Mouse (Mus musculus): ENCODE results near the gene Olfr1065. TPM values are rescaled to one million over a fixed set of nuclear protein-coding genes. Genes with fewer than 3 reads are reported as not detected.
"Not testable (repeated sequence)": the region's sequence is repeated elsewhere in the genome, so short reads cannot be mapped to it uniquely, and the experiment has no call there.

Olfr1065 gene
- polyA plus RNA-seq (2015; fragmentation: Nextera tagmentation; extraction: Ambion mirVana), result not detected in 2 replicates

- H3K36me3 ChIP-seq; H3K9me3 ChIP-seq; H3K9ac ChIP-seq; ATAC-seq (ENCODE audit: low read depth); H3K4me1 ChIP-seq (replicated peaks); H3K4me2 ChIP-seq; H3K27ac ChIP-seq (replicated peaks); H3K27me3 ChIP-seq; H3K4me3 ChIP-seq: not testable (repeated sequence)
- WGBS, result 60% methylated on average over 1 of the region's 1 CpGs
Measured at GRCm38 (mm10) chr2:86450491-86450890, at the start of gene Olfr1065. TSS of gene Olfr1065 (minus strand) at chr2:86450591.

- Histone ChIP-seq H3K9me3 (no peaks in the 10 kb centered on the region), H3K27me3 (no peaks in the 10 kb centered on the region), H3K9ac (no peak within 1 kb of the TSS), H3K36me3 (no peaks in the 10 kb centered on the region), H3K4me1 (replicated peaks) (no peaks in the 10 kb centered on the region), H3K27ac (replicated peaks) (no peak within 1 kb of the TSS), H3K4me2 (no peak within 1 kb of the TSS), H3K4me3 (no peak within 1 kb of the TSS)
- 55% methylated on average over 1 of the region's 1 CpGs for WGBS
- no peak for ATAC-seq (ENCODE audit: low read depth)
Measured at GRCm38 (mm10) chr2:86487286-86487685, 36.9 kb upstream of the Olfr1065 start, which contains the start of gene Olfr228. TSS of gene Olfr228 (minus strand) at chr2:86487386.

- H3K4me3 ChIP-seq, result no peak overlapping the region
- H3K36me3 ChIP-seq, result no peaks in the 10 kb centered on the region
- H3K27ac ChIP-seq (replicated peaks), result no peak overlapping the region
- 44% methylated on average over 10 of the region's 10 CpGs for WGBS
- H3K9me3 ChIP-seq, result no peaks in the 10 kb centered on the region
- no peak overlapping the region for H3K9ac ChIP-seq
- H3K4me2 ChIP-seq, result no peak overlapping the region
- H3K4me1 ChIP-seq (replicated peaks), result no peaks in the 10 kb centered on the region
- no peaks in the 10 kb centered on the region for H3K27me3 ChIP-seq
- no peak for ATAC-seq (ENCODE audit: low read depth)
Measured at GRCm38 (mm10) chr2:86464442-86465109, 14.2 kb upstream of the Olfr1065 start.

- no peaks in the 10 kb centered on the region for H3K9me3 ChIP-seq
Measured at GRCm38 (mm10) chr2:86460434-86460833, 10.0 kb upstream of the Olfr1065 start.

DNA sequence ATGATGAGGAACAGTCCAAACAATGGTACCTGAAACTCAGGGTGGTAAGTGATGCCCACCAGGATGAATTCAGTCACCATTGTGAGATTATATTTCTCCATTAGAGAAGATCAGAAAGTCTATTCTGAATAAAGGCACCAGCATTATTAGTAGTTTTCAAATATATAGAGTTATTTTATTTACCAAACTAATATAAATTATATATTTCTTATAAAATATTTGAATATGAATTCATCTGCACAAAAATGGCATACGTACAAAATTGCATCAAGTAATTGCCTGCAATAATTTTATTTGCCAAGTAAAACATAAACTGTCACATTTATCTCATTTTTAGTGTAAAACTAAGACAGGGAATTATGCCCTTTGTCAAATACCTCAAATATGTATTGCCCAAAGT is 5.8 kb upstream of the Olfr1065 start, which contains the start of gene Olfr1066:
Olfr1066 (minus strand) TSS at position 101 of the 400 bp plus-strand sequence.
- 83% methylated on average over 1 of the region's 1 CpGs for WGBS
- Histone ChIP-seq H3K9me3 (no peaks in the 10 kb centered on the region), H3K4me3 (no peak within 1 kb of the TSS), H3K9ac (no peak within 1 kb of the TSS), H3K27ac (replicated peaks) (no peak within 1 kb of the TSS), H3K36me3 (no peaks in the 10 kb centered on the region), H3K4me1 (replicated peaks) (no peaks in the 10 kb centered on the region), H3K4me2 (no peak within 1 kb of the TSS), H3K27me3 (no peaks in the 10 kb centered on the region)
- no peak for ATAC-seq (ENCODE audit: low read depth)

More at GRCm38 (mm10) chr2:86460434-86460833, 10.0 kb upstream of the Olfr1065 start:
- Histone ChIP-seq H3K4me3 (no peak overlapping the region), H3K27me3 (no peaks in the 10 kb centered on the region), H3K4me2 (no peak overlapping the region), H3K9ac (no peak overlapping the region), H3K27ac (replicated peaks) (no peak overlapping the region), H3K36me3 (no peaks in the 10 kb centered on the region), H3K4me1 (replicated peaks) (no peaks in the 10 kb centered on the region)
- WGBS, result 85% methylated on average over 1 of the region's 1 CpGs
- ATAC-seq (ENCODE audit: low read depth), result no peak

- not testable (repeated sequence) for H3K4me3 ChIP-seq; H3K9me3 ChIP-seq; H3K36me3 ChIP-seq; H3K4me1 ChIP-seq (replicated peaks); H3K27ac ChIP-seq (replicated peaks); H3K9ac ChIP-seq; H3K27me3 ChIP-seq; H3K4me2 ChIP-seq; ATAC-seq (ENCODE audit: low read depth)
- WGBS, result 65% methylated on average over 1 of the region's 1 CpGs
Measured at GRCm38 (mm10) chr2:86442101-86442500, 8.3 kb downstream of the Olfr1065 start.

- H3K4me3 ChIP-seq; ATAC-seq (ENCODE audit: low read depth); H3K9me3 ChIP-seq; H3K4me2 ChIP-seq; H3K4me1 ChIP-seq (replicated peaks); H3K9ac ChIP-seq; H3K27me3 ChIP-seq; H3K36me3 ChIP-seq; H3K27ac ChIP-seq (replicated peaks): not testable (repeated sequence)
- WGBS, result 88% methylated on average over 8 of the region's 8 CpGs
Measured at GRCm38 (mm10) chr2:86428511-86428910, 21.9 kb downstream of the Olfr1065 start.

DNA sequence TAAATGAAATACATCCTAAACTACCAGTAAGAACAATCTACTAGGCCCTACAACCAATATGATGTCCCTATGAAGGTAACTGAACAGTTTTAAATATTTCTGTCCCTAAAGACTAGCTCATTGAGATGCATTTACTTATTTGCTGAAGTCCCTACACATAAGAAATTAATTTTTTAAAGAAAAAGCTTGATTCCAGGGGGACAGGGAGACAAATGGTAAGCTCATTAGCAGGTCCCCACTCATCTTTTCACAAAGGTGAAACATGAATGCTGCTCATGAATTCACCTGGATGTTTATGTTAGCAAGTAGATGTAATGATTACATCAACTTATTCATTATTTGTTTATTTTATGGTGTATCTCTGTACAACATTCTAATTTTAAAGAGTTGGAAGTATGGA is 23.7 kb downstream of the Olfr1065 start, which contains the start of gene Olfr1062:
Olfr1062 (minus strand) TSS at position 101 of the 400 bp plus-strand sequence.
- H3K4me2 ChIP-seq; H3K36me3 ChIP-seq; H3K27me3 ChIP-seq; H3K4me3 ChIP-seq; H3K9me3 ChIP-seq; H3K27ac ChIP-seq (replicated peaks); H3K9ac ChIP-seq; ATAC-seq (ENCODE audit: low read depth); H3K4me1 ChIP-seq (replicated peaks): not testable (repeated sequence)

DNA sequence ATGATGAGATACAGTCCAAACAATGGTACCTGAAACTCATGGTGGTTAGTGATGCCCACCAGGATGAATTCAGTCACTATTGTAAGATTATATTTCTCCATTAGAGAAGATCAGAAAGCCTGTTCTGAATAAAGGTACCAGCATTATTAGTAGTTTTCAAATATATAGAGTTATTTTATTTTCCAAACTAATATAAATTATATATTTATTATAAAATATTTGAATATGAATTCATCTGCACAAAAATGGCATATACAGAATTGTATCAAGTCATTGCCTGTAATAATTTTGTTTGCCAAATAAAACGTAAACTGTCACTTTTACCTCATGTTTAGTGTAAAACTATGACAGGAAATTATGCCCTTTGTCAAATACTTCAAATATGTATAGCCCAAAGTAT is 36.4 kb downstream of the Olfr1065 start, which contains the start of gene Olfr1061:
Olfr1061 (minus strand) TSS at position 101 of the 400 bp plus-strand sequence.
- H3K27me3 ChIP-seq, result no peaks in the 10 kb centered on the region
- WGBS, result 81% methylated on average over 1 of the region's 1 CpGs
- no peaks in the 10 kb centered on the region for H3K9me3 ChIP-seq
- no peak within 1 kb of the TSS for H3K4me2 ChIP-seq
- H3K9ac ChIP-seq, result no peak within 1 kb of the TSS
- no peak for ATAC-seq (ENCODE audit: low read depth)
- no peaks in the 10 kb centered on the region for H3K36me3 ChIP-seq
- no peak within 1 kb of the TSS for H3K27ac ChIP-seq (replicated peaks)
- H3K4me3 ChIP-seq, result no peak within 1 kb of the TSS
- no peaks in the 10 kb centered on the region for H3K4me1 ChIP-seq (replicated peaks)

DNA sequence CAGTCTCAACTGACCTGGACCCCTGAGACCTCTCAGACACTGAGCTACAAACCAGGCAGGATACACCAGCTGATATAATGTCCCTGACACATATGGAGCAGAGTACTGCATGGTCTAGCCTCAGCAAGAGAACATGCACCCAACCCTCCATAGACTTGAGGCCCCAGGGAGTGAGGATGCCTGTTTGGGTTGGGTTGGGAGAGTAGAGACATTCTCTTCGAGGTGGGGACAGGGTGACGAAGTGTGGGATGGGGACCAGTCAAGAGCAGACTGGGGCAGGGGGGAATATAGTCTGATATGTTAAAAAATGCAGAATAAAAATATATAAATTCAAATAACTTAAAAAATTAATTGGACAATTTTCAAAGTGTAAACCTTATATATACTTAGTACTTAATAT is 55.3 kb downstream of the Olfr1065 start:
- H3K4me3 ChIP-seq, result no peak overlapping the region
- H3K36me3 ChIP-seq, result no peaks in the 10 kb centered on the region
- no peak overlapping the region for H3K4me2 ChIP-seq
- WGBS, result 89% methylated on average over 2 of the region's 2 CpGs
- ATAC-seq (ENCODE audit: low read depth), result no peak
- no peaks in the 10 kb centered on the region for H3K9me3 ChIP-seq
- H3K4me1 ChIP-seq (replicated peaks), result no peaks in the 10 kb centered on the region
- H3K27ac ChIP-seq (replicated peaks), result no peak overlapping the region
- no peaks in the 10 kb centered on the region for H3K27me3 ChIP-seq
- H3K9ac ChIP-seq, result no peak overlapping the region

Data from neural tube, embryonic 13.5 days (tissue).